Mouse (Mus musculus) G1E (cell line): Measurements from ENCODE around the gene Inpp1.

Source experiments
- CTCF ChIP-seq: IDR thresholded peaks from 2 replicates; pipeline ENCODE4 v1.5.1; 2012; ENCODE audit warnings: low read depth, low read length, inconsistent platforms, mixed read lengths
- GATA2 ChIP-seq: IDR thresholded peaks from 2 replicates; pipeline ENCODE4 v1.6.1; 2012; ENCODE audit warnings: low read depth, low read length, inconsistent platforms, borderline replicate concordance

DNA sequence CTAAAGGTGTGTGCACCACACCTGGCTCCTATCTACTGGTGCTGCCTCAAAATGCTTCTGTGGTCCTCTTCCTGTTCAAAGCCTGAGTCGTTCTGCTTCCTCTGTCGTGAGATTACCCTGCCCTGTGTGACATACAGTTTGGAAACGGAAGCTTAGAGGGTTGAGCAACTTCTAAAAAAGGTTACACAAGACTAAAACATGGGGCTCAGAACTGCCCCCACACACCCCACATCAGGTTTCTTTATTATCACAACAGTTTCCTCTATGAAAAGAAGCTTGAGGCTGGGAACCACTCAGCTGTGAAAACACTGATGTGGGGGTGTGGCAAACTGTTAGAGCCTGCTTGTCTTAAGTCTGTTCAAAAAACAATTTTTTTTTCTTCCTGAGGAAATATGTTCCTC is 17.1 kb downstream of the Inpp1 start:
- TF ChIP-seq CTCF (no peak), GATA2 (no peak)
